Mouse (Mus musculus): Measurements from ENCODE around the gene Tex19.2.

DNA sequence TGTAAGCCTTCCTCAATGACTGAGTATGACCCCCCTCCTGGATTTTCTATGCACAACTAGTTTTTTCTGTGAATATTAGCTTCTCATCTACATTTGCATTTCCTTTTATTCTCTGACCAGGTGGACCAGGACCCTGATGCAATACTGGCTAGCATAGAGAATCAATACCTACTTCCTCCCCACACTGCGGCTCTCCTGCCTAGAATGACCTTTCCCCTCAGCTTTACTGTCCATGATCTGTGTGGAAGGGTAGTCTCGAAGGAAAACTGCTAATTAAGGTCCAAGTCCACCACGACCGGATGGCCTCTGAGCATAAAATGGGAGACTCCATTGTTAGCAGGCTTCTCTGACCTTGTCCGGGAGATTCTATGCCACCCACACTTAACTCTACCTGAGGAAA, 19.2 kb upstream of the Tex19.2 start:
- TF ChIP-seq CTCF (IDR thresholded peaks at IDR 0.05; ENCODE audit: low read depth, low read length) (no peak), GATA2 (IDR thresholded peaks at IDR 0.05; ENCODE audit: borderline replicate concordance, low read depth, low read length) (no peak), GATA1 (IDR thresholded peaks at IDR 0.05; ENCODE audit: borderline replicate concordance, low read length) (no peak)
